Mouse (Mus musculus) B cell, adult 2 months (primary cell): ENCODE measurements around the gene Olfr573-ps1.
A peak's percentile ranks its signal among the peaks of the same experiment; 100 is the strongest.

ENCODE experiments used
- DNase-seq, 2 experiments: peaks; one replicate each; pipeline ENCODE4 v3.0.0; 2022

The Olfr573-ps1 gene

GRCm38 (mm10) chr7:102942475-102942874 is at the start of gene Olfr573-ps1:
Gene Olfr573-ps1 (minus strand): TSS chr7:102942575.
- no peak for DNase-seq

GRCm38 (mm10) chr7:102989224-102989623 is 46.8 kb upstream of the Olfr573-ps1 start, which contains the start of gene Olfr578:
Gene Olfr578 (minus strand): TSS chr7:102989324.
- no peak for DNase-seq

- DNase-seq = no peak
Observed at GRCm38 (mm10) chr7:102975843-102976242, 33.5 kb upstream of the Olfr573-ps1 start, which contains the start of gene Olfr577. Gene Olfr577 (minus strand): TSS chr7:102975943.

- DNase-seq = no peak
Observed at GRCm38 (mm10) chr7:102974399-102974798, 32.0 kb upstream of the Olfr573-ps1 start.

- DNase-seq = no peak
Observed at GRCm38 (mm10) chr7:102962360-102962759, 20.0 kb upstream of the Olfr573-ps1 start, which contains the start of gene Olfr576. Gene Olfr576 (plus strand): TSS chr7:102962660.

- no peak for DNase-seq
Observed at GRCm38 (mm10) chr7:102958593-102958992, 16.2 kb upstream of the Olfr573-ps1 start, which contains the start of gene Olfr575. Gene Olfr575 (minus strand): TSS chr7:102958775.

GRCm38 (mm10) chr7:102958137-102958536 is 15.8 kb upstream of the Olfr573-ps1 start:
- no peak for DNase-seq

- no peak for DNase-seq
Observed at GRCm38 (mm10) chr7:102950732-102951131, 8.4 kb upstream of the Olfr573-ps1 start.

- DNase-seq = no peak
Observed at GRCm38 (mm10) chr7:102948167-102948566, 5.8 kb upstream of the Olfr573-ps1 start, which contains the start of gene Olfr574. Gene Olfr574 (plus strand): TSS chr7:102948467.

- no peak for DNase-seq
Observed at GRCm38 (mm10) chr7:102943417-102943816, 1.0 kb upstream of the Olfr573-ps1 start.

- no peak for DNase-seq
Observed at GRCm38 (mm10) chr7:102927105-102927504, 15.3 kb downstream of the Olfr573-ps1 start.

- no peak for DNase-seq
Observed at GRCm38 (mm10) chr7:102924109-102924508, 18.3 kb downstream of the Olfr573-ps1 start, which contains the start of gene Olfr572. Gene Olfr572 (plus strand): TSS chr7:102924409.

- DNase-seq = peak in 1 of 2 experiments; percentile 4
Observed at GRCm38 (mm10) chr7:102919632-102920031, 22.7 kb downstream of the Olfr573-ps1 start.

GRCm38 (mm10) chr7:102917032-102917875 is 25.1 kb downstream of the Olfr573-ps1 start, which contains the start of gene Olfr571:
Gene Olfr571 (minus strand): TSS chr7:102917536.
- no peak for DNase-seq

- DNase-seq = no peak
Observed at GRCm38 (mm10) chr7:102916405-102916804, 26.0 kb downstream of the Olfr573-ps1 start.

GRCm38 (mm10) chr7:102915261-102915660 is 27.1 kb downstream of the Olfr573-ps1 start:
- no peak for DNase-seq
